Mouse (Mus musculus) stomach, adult 2 months (tissue): ENCODE measurements around the gene Srpx. TPM values are rescaled to one million over a fixed set of nuclear protein-coding genes. Genes with fewer than 3 reads are reported as not detected.

Experiments used
- polyA plus RNA-seq: library from polyadenylated mRNA; depleted of rRNA; stranded (reverse); fragments of >200 nt; gene quantifications from 2 replicates; pipeline ENCODE4 v1.2.3, GENCODE M21; 2012; rRNA removed

The Srpx gene
- 30.5 and 31.0 TPM in 2 replicates for polyA plus RNA-seq

GRCm38 (mm10) chrX:10117065-10117719 lies at the start of gene Srpx:
Gene Srpx, minus strand, starts transcription at chrX:10117709.

Other genes with a start within 250 kb of the Srpx start
- gene Sytl5, start 232.1 kb downstream of the Srpx start, polyA plus RNA-seq: 0.08 and 0.10 TPM in 2 replicates
- 0.04 and 0.09 TPM in 2 replicates for gene Rpgr, start 99.2 kb upstream of the Srpx start, polyA plus RNA-seq
- gene Otc, start 134.6 kb upstream of the Srpx start, polyA plus RNA-seq: not detected in 2 replicates